Mouse (Mus musculus): ENCODE results near the gene Ucn3. TPM values are rescaled to one million over a fixed set of nuclear protein-coding genes. Genes with fewer than 3 reads are reported as not detected.

Ucn3 gene
- not detected for polyA plus RNA-seq (2017; shearing (Covaris generic))

GRCm38 (mm10) chr13:3945249-3945648, at the start of gene Ucn3:
TSS of gene Ucn3 (minus strand) at chr13:3945349.

GRCm38 (mm10) chr13:3917571-3918311, 27.4 kb downstream of the Ucn3 start, which contains the start of the genes Net1 and Tubal3:
TSS of gene Net1 (minus strand) at chr13:3918220.
TSS of gene Tubal3 (plus strand) at chr13:3918274.

Other genes starting within 250 kb of the Ucn3 start
- under 1 TPM in 1 of 2 experiments, not detected in 1; 0.47 TPM for gene Calml3, start 141.0 kb downstream of the Ucn3 start, polyA plus RNA-seq (2017; shearing (Covaris generic))
- under 1 TPM in 1 of 2 experiments, not detected in 1; 0.34 TPM for gene Calm4, start 107.6 kb downstream of the Ucn3 start, polyA plus RNA-seq (2017; shearing (Covaris generic))
- 1 to 10 TPM in 1 of 2 experiments, not detected in 1; 2.1 TPM for gene Calm5, start 91.2 kb downstream of the Ucn3 start, polyA plus RNA-seq (2017; shearing (Covaris generic))
- 10 to 100 TPM; 28.3 to 34.2 TPM for gene Net1, start 27.1 kb downstream of the Ucn3 start, polyA plus RNA-seq (2017; shearing (Covaris generic))
- gene Tubal3, start 27.1 kb downstream of the Ucn3 start, polyA plus RNA-seq (2017; shearing (Covaris generic)): under 1 TPM; 0.42 to 0.89 TPM
- under 1 TPM; 0.19 to 0.72 TPM for gene Akr1c14, start 103.7 kb upstream of the Ucn3 start, polyA plus RNA-seq (2017; shearing (Covaris generic))
- gene Akr1c18, start 205.3 kb upstream of the Ucn3 start, polyA plus RNA-seq (2017; shearing (Covaris generic)): under 1 TPM in 1 of 2 experiments, not detected in 1; 0.34 TPM
- gene Akr1c13, start 245.8 kb upstream of the Ucn3 start, polyA plus RNA-seq (2017; shearing (Covaris generic)): 10 to 100 TPM; 30.7 to 72.6 TPM

Data from inflammation-experienced regulatory T-cells (primary cell).